Mouse (Mus musculus) neutrophil, adult 83 days (primary cell): ENCODE results near the gene Dpt. TPM values are rescaled to one million over a fixed set of nuclear protein-coding genes. Genes with fewer than 3 reads are reported as not detected.

Experiments used
- total RNA-seq, 2 experiments: library from RNA; stranded (reverse); gene quantifications; one replicate each; pipeline ENCODE4 v1.2.4; 2023

Gene Dpt
- not detected for total RNA-seq

GRCm38 (mm10) chr1:164796471-164796870 lies at the start of gene Dpt:
Gene Dpt, plus strand, starts transcription at chr1:164796644.

Other genes starting within 250 kb of the Dpt start
- not detected for gene Xcl1, start 138.9 kb downstream of the Dpt start, total RNA-seq